Mouse (Mus musculus): ENCODE results near the gene Gstt4.
A peak's percentile ranks its signal among the peaks of the same experiment; 100 is the strongest.

Gstt4 gene

DNA sequence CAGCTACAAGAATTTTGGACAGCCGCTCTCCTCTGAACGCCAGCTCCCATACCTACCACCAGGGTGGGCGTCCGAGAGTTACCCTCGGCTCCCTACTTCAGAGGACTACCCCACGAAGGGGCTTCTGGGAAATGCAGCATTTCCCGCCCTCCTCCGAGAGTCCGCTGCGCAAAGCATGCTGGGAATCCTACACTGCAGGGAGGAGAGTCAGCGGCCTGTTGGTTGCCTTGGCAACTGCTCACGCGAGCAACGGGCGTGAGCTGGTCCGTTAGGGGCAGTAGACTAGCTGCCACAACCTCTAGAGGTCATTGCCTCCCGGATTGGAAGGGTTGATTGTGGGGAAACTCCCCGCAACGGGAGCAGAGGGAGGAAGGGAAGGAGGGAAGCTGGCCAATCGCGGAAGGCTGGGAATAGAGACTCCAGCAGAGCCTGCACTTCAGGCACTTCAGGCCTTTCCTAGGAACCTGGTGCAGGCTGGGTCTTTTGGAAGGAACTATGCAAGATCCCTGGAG is 15.0 kb upstream of the Gstt4 start, which contains the start of gene Gstt2:
Gene Gstt2, minus strand, starts transcription at position 177 of the 512 bp plus-strand sequence.
- DNase-seq (ENCODE audit: inconsistent age in 2 of 2, low spot score in 1 of 2): peak; percentile 96 to 98

DNA sequence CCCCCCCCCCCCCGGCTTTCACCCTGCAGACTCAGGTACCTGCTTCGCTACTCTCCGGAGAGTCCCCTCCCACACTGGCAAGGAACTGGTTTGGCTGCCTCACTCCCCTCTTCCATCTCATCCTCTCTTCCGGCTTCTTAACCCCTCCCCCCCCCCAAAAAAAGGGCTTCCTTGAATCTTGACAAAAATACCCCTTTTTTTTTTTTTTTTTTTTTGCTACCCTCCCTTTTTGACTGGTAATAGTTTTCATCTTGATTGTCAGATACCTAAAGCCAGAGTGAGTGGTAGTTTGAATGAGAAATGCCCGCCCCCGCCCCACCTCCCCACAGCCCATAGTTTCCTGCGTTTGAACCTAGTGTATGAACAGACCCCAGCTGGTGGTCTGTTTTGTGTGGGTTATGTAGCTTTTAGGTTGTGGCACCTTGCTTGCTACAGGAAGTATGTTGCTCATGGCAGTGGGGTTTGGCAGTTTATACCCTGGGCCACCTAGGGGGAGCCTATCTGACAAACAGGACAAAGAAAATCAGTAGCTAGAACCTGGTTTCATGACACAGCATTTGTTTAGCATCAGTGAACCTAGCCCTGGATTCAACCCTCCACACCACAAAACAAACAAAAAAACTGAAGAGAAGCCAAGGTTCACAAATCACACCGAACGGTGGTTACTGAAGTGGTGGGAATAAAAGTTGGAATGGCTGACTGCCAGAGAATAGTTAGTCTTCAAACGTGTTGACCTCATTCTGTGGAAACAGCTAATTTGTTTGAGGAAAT is 13.6 kb upstream of the Gstt4 start:
- DNase-seq (ENCODE audit: inconsistent age in 2 of 2, low spot score in 1 of 2): peak; percentile 32 to 66

DNA sequence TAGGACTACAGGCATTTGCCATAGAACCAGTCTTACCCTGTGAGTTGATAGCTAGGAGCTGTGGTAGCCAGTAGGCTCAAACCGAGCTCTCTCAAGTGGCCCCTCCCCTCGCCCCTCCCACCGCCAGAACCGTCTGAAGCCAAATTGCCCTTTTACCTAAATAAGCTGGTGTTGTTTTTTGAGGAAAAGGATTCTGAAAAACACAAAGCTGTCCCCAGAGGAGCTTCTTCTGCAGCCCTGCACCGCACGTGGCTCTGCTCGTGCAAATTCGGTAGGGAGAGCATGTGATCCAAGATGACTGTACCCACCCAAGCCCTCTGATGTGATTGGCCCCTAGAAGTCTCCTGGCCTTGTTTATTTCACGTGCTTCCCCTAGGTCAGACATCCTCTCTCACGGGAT is 13.0 kb upstream of the Gstt4 start:
- DNase-seq (ENCODE audit: inconsistent age in 2 of 2, low spot score in 1 of 2): peak; percentile 85 to 93

DNA sequence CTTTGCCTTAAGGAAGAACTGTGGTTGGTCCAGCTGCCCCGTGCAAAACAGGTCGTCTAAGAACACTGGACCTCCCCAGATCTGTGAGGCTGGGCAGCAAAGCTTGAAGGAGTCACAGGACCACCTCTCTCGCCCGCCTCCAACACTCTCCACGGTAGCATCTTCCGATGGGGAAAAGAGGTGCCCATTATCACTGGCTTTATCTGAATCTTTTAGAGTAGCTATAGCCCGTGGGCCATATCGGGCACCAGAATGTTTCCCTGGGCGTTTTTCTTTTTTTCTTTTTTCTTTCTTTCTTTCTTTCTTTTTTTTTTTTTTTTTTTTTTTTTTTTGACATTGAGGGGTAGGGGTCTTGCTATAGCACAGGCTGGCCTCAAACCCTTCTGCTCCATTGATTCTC is 12.4 kb upstream of the Gstt4 start:
- no peak for DNase-seq (ENCODE audit: inconsistent age in 2 of 2, low spot score in 1 of 2)

GRCm38 (mm10) chr10:75834250-75834649 is 11.9 kb upstream of the Gstt4 start:
- peak; percentile 86 to 95 for DNase-seq (ENCODE audit: inconsistent age in 2 of 2, low spot score in 1 of 2)

DNA sequence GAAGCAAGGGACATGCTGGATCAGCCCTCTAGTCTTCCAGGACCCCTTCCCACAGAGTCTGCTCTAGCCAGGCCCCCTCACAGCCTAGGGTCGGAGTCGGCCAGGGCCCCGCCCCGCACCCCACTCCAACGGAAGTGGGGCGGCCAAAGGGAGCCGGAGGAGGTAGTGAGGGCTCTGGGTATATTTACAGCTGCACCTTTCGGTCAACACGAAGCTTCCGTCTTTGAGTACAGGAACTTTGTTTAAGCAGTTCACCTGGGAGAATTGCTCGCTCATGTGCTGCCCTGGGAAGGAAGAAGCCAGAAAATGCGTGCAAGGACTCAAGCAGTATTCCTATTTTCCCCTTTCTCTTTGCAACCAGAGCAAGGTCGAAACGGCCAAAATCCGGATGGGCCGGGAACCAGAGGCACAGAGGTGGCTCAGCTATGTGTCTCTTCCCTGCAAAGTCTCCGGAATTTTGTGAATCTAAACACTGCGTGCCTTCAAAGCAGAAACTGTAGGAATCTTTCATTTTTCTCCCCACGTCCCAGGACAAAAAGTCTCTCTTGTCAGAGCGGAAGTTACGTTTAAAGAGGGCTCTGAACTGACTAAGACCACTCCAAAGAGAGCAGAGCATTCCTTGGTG is 11.2 kb upstream of the Gstt4 start:
- DNase-seq (ENCODE audit: inconsistent age in 2 of 2, low spot score in 1 of 2): peak; percentile 53 to 76

DNA sequence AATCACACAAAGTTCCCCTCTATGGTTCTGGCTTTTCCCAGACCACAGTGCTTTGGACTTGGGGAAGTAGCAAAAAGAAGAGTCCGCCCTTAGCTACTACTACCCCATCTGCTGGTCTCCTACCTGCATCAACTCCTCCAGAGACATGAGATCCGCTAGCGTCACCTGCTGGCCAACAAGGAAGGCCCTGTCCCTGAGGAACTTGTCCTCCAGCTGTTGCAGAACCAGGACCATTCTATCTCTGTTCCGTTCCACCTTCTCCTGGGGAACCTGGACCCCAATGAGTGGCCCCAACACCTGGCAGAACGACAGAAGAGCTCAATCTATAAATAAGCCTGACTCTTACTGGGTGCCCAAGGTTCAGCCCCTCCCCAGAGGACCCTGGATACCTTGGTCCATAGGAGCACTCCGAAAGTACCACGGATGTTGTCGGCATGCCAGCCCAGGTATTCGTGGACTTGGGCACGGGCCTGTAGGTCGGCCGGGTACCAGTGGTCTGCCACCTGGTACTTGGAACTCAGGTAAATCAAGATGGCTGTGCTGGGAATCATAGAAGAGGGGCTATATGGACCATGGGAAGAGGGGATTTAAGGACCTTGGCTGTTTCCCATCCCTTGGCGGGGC is 10.0 kb upstream of the Gstt4 start:
- DNase-seq (ENCODE audit: inconsistent age in 2 of 2, low spot score in 1 of 2): peak; percentile 80 to 91

DNA sequence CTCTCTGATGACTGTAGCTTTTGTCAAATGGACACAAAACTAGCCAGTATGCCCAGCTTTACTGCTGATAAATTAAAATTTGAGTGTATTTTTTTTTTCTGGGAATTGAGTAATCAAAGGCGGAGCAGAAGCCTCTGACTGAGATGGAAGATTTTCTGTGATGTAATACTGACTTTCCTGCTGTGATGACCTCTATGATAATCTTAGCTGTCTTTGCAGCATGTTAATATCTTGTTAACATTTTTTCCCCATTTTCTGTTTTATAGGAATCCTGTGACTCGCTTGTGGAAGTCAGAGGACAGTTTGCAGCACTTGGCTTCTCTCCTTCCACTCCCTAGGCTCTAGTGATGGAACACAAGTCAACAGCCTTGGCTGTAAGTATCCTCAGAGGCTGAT is 7.9 kb upstream of the Gstt4 start:
- peak in 1 of 2 experiments; percentile 49 for DNase-seq (ENCODE audit: inconsistent age in 2 of 2, low spot score in 1 of 2)

- no peak for DNase-seq (ENCODE audit: inconsistent age in 2 of 2, low spot score in 1 of 2)
Observed at GRCm38 (mm10) chr10:75829529-75830274, 7.4 kb upstream of the Gstt4 start.

GRCm38 (mm10) chr10:75828500-75828931 is 6.2 kb upstream of the Gstt4 start:
- DNase-seq (ENCODE audit: inconsistent age in 2 of 2, low spot score in 1 of 2): peak in 1 of 2 experiments; percentile 71

DNA sequence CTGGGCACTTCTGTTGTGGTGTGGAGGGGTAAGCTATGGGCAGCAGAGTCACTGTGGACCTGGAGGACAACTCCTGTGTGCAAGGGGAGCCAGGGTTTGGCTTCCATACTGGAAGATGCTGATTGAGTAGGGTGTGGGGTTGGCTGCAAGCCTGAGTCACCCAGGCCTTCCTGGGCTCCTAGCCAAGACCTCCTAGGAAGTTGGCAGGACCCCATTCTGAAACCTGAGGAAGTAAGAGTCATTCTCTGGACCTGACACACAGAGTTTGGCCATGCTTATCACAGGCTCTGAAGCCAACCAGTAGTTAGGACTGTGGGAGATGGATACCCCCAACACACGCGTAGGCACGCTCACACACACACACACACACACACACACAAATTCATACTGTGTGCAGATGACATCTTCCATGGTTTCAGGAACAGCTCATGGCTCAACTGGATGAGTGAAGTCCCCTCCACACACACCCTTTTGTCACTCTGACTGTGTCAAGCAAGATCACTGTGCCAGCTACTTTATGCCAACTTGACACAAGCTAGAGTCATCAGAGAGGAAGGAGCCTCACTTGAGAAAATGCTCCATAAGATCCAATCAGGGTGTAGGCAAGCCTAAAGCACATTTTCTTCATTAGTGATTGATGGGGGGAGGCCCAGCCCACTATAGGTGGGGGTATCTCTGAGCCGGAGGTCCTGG is 5.5 kb upstream of the Gstt4 start:
- DNase-seq (ENCODE audit: inconsistent age in 2 of 2, low spot score in 1 of 2): peak; percentile 66 to 85

DNA sequence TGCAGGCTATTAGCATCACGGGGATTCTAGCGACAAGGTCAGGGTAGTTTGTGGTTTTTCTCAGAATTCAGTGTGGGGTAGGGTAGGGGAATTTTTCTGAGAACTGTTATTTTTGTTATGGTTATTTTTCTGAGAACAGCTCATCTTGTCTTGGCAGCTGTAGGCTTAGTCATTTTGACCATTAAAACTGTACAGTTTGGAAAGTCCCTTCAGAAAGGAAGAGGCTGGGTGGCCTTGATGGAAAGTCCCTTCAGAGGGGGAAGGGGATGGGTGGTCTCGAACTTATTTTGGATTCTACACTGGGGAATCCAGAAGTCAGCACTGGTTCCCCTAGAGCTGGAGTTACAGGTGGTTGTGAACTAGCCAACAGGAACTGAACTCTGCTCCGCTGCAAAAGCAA is 2.2 kb upstream of the Gstt4 start:
- DNase-seq (ENCODE audit: inconsistent age in 2 of 2, low spot score in 1 of 2): no peak

GRCm38 (mm10) chr10:75823782-75824181 is 1.4 kb upstream of the Gstt4 start:
- DNase-seq (ENCODE audit: inconsistent age in 2 of 2, low spot score in 1 of 2): no peak

- DNase-seq (ENCODE audit: inconsistent age in 2 of 2, low spot score in 1 of 2): no peak
Observed at GRCm38 (mm10) chr10:75819882-75820281, 2.5 kb downstream of the Gstt4 start.

- no peak for DNase-seq (ENCODE audit: inconsistent age in 2 of 2, low spot score in 1 of 2)
Observed at GRCm38 (mm10) chr10:75818641-75819040, 3.7 kb downstream of the Gstt4 start.

DNA sequence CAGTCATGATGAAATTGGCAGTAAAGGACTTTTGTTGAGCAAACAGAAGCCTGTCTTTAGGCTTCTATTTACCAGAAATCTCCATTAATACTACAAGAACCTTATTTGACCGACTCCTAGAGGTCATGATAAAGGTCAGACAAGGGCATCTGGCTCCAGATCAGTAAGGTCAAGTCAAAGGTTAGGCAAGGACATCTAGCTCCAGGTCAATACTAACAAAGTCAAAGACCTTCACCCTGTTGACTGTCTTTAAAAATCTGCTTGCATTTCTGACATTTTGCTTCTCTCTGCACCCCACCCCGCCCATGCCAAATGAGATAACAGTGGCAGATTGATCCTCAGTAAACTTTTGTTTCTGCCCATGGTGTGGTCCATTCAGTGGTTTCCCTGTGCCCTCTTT is 18.1 kb downstream of the Gstt4 start:
- no peak for DNase-seq (ENCODE audit: inconsistent age in 2 of 2, low spot score in 1 of 2)

- peak; percentile 78 to 90 for DNase-seq (ENCODE audit: inconsistent age in 2 of 2, low spot score in 1 of 2)
Observed at GRCm38 (mm10) chr10:75798176-75798696, 24.1 kb downstream of the Gstt4 start, which contains the start of gene Gstt1. Gstt1 (minus strand) TSS chr10:75798584.

DNA sequence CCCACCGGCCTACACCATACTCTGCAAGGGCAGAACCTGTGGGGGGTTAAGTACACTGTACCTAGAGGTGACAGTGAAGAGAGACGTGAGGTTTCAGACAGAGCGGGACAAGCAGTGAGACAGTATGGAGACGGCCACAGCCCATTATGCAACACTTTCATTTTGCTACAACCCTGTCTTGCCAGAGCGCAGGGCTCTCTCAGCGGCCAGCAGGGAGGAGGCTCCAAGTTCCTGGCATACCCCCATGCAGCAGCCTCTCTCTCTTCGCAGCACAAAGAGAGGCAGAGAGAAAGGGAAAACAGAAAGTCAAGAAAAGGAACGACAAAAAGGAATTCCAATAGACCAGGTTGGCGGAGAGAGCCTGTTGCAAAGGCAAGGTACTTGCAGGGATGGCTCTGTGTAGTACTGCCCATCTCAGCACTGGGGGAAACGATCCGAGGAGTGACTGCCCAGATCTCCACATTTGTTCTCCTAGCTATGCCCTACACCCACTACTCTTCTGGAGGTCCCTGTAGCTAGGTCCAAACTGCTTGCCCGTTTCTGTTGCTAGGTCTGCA is 24.6 kb downstream of the Gstt4 start:
- peak; percentile 71 to 88 for DNase-seq (ENCODE audit: inconsistent age in 2 of 2, low spot score in 1 of 2)

- DNase-seq (ENCODE audit: inconsistent age in 2 of 2, low spot score in 1 of 2): peak in 1 of 2 experiments; percentile 52
Observed at GRCm38 (mm10) chr10:75796731-75797516, 25.4 kb downstream of the Gstt4 start.

Data from adrenal gland, adult (tissue).